Mouse (Mus musculus): ENCODE measurements around the gene Tspan10.

DNA sequence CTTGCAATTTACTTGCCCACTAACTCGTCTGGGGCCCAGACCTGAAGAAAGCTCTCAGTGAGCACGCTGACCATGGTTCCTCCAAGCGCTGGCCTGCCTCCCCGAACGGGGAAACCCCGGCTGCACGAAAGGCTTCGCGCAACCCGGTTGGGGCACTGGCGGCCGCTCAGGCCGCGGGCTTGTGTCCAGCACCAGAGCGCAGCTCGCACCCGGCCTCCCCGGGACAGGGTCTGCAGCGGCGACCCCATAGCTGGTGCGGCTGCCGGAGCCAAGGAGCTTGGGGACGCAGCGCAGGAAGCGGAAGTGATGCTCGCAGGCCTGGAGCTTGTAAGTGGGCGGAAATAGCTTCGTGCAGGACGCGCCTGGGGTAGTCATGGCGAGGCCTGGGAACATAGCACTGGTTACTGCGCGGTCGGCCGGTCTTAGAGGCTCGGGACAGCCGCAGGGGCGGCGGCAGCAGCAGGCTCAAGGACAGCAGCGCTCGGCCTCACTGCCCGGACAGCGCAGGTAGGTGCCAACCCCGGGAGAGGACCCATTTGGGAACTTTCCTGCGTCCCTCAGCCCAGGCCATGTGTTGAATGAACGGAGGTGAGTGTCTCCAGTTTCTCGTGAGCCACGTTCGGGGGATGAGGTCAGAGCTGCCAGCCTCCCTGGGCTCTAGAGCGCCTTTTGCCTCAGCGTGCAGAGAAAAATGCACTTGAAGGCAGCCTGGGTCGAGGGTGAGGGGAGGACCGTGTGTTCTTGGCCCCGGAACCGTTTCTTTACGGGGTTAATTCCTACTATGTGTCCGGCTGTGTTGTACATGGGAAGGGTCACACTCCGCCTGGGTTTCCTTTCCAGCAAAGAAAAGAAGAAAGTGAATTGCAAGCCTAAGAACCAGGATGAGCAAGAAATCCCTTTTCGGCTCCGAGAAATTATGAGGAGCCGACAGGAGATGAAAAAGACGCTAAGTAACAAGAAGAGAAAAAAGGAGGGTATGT is 15.6 kb downstream of the Tspan10 start, which contains the start of the genes Oxld1 and Ccdc137:
- TF ChIP-seq USF1 (IDR thresholded peaks at IDR 0.05; ENCODE audit: low read depth), result no peak
- TF ChIP-seq POLR2A (IDR thresholded peaks at IDR 0.05; ENCODE audit: insufficient read length, low read depth), result peak; percentile 87
- no peak for TF ChIP-seq MAX (IDR thresholded peaks at IDR 0.05; ENCODE audit: low read depth)
